Mouse (Mus musculus): Measurements from ENCODE around the gene Fndc7. TPM values are rescaled to one million over a fixed set of nuclear protein-coding genes. Genes with fewer than 3 reads are reported as not detected.
A peak's percentile ranks its signal among the peaks of the same experiment; 100 is the strongest.

Fndc7 gene
- polyA plus RNA-seq, 1 experiment: 1.7 TPM

GRCm38 (mm10) chr3:108831750-108832149, 58.1 kb downstream of the Fndc7 start:
- peaks cover 13% of the 10 kb centered on the region for H3K4me1 ChIP-seq (ENCODE audit: control insufficient read depth, insufficient read depth, low read length)
- DNase-seq: no peak
- TF ChIP-seq POLR2A (IDR thresholded peaks at IDR 0.05; ENCODE audit: borderline replicate concordance, extremely low read depth, low read depth, low read length) (no peak), CTCF (IDR thresholded peaks at IDR 0.05; ENCODE audit: insufficient read depth, low read length) (no peak)
- 90% methylated on average over 6 of the region's 6 CpGs for WGBS
- no peak overlapping the region for H3K4me3 ChIP-seq (replicated peaks; ENCODE audit: extremely low read depth, low read depth, low read length)

- TF ChIP-seq CTCF (IDR thresholded peaks at IDR 0.05; ENCODE audit: insufficient read depth, low read length): no peak
- no peak for TF ChIP-seq POLR2A (IDR thresholded peaks at IDR 0.05; ENCODE audit: borderline replicate concordance, extremely low read depth, low read depth, low read length)
- peaks cover 8% of the 10 kb centered on the region; the same call in 1 of the 2 replicates for H3K4me1 ChIP-seq (ENCODE audit: control insufficient read depth, insufficient read depth, low read length)
- WGBS: 55% methylated on average over 11 of the region's 11 CpGs
- peak; percentile 51 for DNase-seq
- H3K4me3 ChIP-seq (replicated peaks; ENCODE audit: extremely low read depth, low read depth, low read length): no peak overlapping the region
Measured at GRCm38 (mm10) chr3:108830493-108830892, 59.3 kb downstream of the Fndc7 start.

GRCm38 (mm10) chr3:108815631-108816030, 74.2 kb downstream of the Fndc7 start:
- WGBS: 62% methylated on average over 4 of the region's 4 CpGs
- DNase-seq: no peak
- Histone ChIP-seq H3K4me3 (replicated peaks; ENCODE audit: extremely low read depth, low read depth, low read length) (no peak overlapping the region), H3K4me1 (ENCODE audit: control insufficient read depth, insufficient read depth, low read length) (no peaks in the 10 kb centered on the region; the same call in 1 of the 2 replicates)
- TF ChIP-seq POLR2A (IDR thresholded peaks at IDR 0.05; ENCODE audit: borderline replicate concordance, extremely low read depth, low read depth, low read length) (no peak), CTCF (IDR thresholded peaks at IDR 0.05; ENCODE audit: insufficient read depth, low read length) (no peak)

- Histone ChIP-seq H3K4me1 (ENCODE audit: control insufficient read depth, insufficient read depth, low read length) (no peaks in the 10 kb centered on the region; the same call in none of the 2 replicates), H3K4me3 (replicated peaks; ENCODE audit: extremely low read depth, low read depth, low read length) (no peak overlapping the region)
- 55% methylated on average over 4 of the region's 4 CpGs for WGBS
- no peak for DNase-seq
- no peak for TF ChIP-seq CTCF (IDR thresholded peaks at IDR 0.05; ENCODE audit: insufficient read depth, low read length)
- no peak for TF ChIP-seq POLR2A (IDR thresholded peaks at IDR 0.05; ENCODE audit: borderline replicate concordance, extremely low read depth, low read depth, low read length)
Measured at GRCm38 (mm10) chr3:108810747-108811263, 79.0 kb downstream of the Fndc7 start.

GRCm38 (mm10) chr3:108805622-108806021, 84.2 kb downstream of the Fndc7 start:
- no peak for TF ChIP-seq CTCF (IDR thresholded peaks at IDR 0.05; ENCODE audit: insufficient read depth, low read length)
- no peak for TF ChIP-seq POLR2A (IDR thresholded peaks at IDR 0.05; ENCODE audit: borderline replicate concordance, extremely low read depth, low read depth, low read length)
- 85% methylated on average over 5 of the region's 5 CpGs for WGBS
- no peak for DNase-seq
- H3K4me3 ChIP-seq (replicated peaks; ENCODE audit: extremely low read depth, low read depth, low read length): no peak overlapping the region
- H3K4me1 ChIP-seq (ENCODE audit: control insufficient read depth, insufficient read depth, low read length): no peaks in the 10 kb centered on the region; the same call in 1 of the 2 replicates

Other genes starting within 250 kb of the Fndc7 start
- 35.2 and 50.0 TPM in 2 replicates for gene Clcc1, start 236.1 kb downstream of the Fndc7 start, polyA plus RNA-seq (2012; rRNA removed)
- 2.7 and 5.1 TPM in 2 replicates for gene Gpsm2, start 167.7 kb downstream of the Fndc7 start, polyA plus RNA-seq (2012; rRNA removed)
- gene Aknad1, start 150.3 kb downstream of the Fndc7 start, polyA plus RNA-seq (2012; rRNA removed): 0.09 TPM in 1 of 2 replicates, not detected in the other
- 7.4 and 14.6 TPM in 2 replicates for gene Stxbp3, start 49.5 kb downstream of the Fndc7 start, polyA plus RNA-seq (2012; rRNA removed)
- gene Prpf38b, start 21.7 kb upstream of the Fndc7 start, polyA plus RNA-seq (2012; rRNA removed): 48.9 and 64.0 TPM in 2 replicates
- 0.19 TPM in 1 of 2 replicates, not detected in the other for gene Henmt1, start 49.9 kb upstream of the Fndc7 start, polyA plus RNA-seq (2012; rRNA removed)
- not detected in 2 replicates for gene Gm9857, start 50.4 kb upstream of the Fndc7 start, polyA plus RNA-seq (2012; rRNA removed)
- gene Fam102b, start 137.6 kb upstream of the Fndc7 start, polyA plus RNA-seq (2012; rRNA removed): 7.5 and 10.7 TPM in 2 replicates
- not detected in 2 replicates for gene Slc25a54, start 190.5 kb upstream of the Fndc7 start, polyA plus RNA-seq (2012; rRNA removed)
- 8.8 and 8.9 TPM in 2 replicates for gene Slc25a24, start 233.1 kb upstream of the Fndc7 start, polyA plus RNA-seq (2012; rRNA removed)